Mouse (Mus musculus): Measurements from ENCODE around the gene Chad.

Gene Chad

DNA sequence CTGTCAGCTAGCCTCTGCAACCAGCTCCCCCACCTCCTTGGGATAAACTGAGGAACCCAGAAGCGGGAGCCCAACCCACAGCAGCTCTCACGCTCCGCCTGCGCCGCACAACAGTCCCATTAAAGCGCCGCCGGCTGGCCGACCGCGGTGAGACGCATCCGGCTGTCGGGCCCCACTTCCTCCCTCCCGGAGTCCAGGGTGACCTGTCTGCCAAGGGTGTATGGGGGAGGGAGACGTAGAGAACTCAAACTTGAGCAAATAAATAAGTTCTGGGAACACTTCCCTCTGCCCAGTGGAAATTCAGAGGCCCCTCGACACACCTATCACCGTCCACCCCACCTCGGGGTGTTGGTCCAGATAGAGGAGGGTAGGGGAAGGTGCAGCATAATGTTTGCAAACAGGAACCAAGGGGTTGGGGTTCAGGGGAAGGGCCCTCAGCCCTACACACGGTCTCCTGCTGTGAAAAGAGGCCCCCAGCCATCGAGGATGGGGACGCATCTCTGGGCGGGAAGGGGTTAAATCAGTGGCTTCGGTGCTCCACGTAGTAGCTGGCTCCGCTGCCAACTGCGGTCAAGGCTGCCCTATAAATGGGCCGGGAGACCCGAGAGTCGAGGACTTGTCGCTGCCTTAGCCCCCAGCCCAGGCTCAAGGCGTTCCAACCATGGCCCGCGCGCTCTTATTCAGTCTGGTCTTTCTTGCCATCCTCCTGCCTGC lies at the start of gene Chad:
Gene Chad (plus strand): TSS at position 611 of the 714 bp plus-strand sequence.
- peak; percentile 71 for DNase-seq

DNA sequence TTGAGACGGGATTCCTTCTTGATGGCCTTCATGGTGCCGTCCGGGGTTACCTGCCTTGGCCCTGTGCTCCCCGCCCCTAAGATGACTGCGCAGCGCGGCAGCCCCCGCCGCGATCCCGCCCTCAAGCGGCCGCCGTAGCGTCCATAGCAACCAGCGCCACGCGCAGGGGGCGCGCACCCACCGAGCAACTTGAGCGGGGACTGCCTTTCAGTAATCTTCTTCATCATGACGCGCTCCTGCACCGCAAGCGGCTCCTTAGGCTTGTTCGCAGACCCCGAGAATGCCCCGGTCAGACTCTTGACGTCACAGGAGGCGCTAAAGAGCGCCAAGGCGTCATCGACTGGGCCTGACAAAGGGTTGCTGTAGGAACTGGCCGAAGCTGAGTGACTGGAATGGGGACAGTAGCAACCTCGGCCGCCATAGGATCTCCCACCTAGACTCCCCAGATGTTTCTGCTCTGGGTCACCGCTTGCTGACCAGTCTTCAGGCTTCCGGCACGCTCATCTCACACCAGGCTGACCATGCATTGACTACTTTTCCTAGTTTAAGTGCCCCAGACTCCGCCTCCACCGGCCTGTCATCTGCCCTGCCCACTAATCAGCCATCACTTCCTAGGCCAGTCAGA lies 43.5 kb upstream of the Chad start, which contains the start of gene Mycbpap:
Gene Mycbpap (minus strand): TSS at position 524 of the 625 bp plus-strand sequence.
- DNase-seq = peak; percentile 75

DNA sequence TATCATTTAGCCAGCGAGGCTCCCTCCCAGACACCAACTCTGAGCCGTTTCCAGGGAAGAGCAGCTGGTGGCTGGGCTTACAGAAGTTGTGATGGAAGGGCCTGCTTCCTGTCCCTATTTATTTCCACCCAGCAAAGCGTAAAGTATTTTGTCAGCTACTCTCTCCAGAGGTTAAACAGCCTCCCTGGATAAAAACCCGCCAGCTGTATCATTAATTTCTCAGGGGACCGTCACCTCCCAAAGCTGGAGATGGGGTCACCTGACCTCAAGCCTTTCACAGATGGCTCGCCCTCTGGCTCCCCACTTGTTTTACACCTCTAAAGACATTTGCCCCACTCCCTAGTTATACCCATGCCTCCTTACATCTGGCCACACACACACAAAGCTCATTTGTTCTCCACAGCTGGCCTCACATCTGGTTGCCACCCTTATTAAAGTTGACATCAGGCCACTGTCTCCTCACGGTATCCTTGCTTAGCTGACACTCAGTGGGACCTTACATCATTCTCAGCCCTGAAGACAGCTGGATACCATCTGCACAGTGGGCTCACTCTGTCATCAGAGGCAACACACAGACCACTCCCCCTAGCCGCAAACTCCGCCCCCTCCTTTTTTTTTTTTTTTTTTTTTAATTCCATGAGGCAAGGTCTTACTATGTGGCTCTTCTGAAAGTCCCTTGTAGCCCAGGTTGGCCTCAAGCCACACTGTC lies 38.5 kb upstream of the Chad start:
- no peak for DNase-seq

DNA sequence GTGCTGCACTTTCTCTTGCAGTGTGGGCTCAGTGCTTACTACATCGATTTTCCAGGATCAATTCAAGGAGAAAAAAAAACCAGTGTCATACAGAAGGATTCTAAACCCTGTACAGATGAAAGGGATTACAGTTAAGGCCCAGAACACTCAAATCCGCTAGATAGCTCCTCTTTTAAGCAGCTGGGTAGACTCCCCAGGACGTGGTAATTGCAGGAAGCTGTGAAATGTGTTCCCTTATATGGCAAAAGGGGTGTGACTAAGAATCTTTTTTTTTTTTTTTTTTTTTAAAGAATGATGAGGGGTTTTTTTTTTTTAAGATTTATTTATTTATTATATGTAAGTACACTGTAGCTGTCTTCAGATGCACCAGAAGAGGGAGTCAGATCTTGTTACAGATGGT lies 36.0 kb upstream of the Chad start:
- DNase-seq = no peak

DNA sequence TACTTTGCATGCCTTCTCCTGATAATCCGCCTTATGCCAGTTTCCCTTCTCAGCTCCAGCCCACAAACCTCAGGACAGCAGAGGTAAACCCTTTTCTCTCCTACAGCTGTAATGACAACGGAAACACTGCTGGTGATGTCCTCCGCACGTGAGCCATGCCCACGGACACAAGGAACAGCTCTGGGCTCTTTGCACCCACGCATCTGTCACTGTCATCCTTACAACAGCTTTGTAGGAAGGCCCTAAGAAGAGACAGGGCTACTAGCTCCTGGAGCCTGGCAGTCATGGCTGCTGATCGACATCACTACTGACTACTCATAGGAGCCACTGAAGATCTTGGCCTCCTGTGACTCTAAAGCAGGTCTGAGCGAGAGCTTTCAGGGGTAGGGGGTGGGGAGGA lies 31.7 kb upstream of the Chad start:
- no peak for DNase-seq

DNA sequence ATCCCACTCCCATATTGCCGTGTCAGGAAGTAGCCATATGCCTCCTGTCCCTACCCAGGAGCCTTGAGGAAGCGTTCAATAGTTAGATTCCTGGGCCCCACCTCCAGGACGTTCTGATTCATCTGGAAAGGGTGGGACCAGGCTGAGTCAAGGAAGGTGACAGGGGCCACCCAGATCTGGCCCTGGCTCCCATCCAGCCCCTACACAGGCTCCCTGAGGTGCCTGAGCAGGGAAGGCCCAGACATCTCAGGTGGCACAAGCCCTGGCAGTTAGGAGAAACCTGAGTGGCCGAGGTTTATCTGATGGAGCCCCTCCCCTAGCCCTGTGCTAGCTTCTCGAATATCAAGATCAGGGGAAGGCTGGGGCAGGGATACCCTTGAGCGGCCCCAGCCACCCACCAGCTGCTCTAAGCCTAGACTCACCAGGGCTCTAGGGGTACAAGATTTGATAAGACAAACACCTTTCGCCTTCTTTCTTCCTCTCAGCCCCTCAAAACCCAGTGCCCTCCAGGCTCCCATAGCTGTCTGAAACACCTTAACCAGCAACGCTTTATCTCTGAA lies 26.0 kb upstream of the Chad start:
- DNase-seq = no peak

DNA sequence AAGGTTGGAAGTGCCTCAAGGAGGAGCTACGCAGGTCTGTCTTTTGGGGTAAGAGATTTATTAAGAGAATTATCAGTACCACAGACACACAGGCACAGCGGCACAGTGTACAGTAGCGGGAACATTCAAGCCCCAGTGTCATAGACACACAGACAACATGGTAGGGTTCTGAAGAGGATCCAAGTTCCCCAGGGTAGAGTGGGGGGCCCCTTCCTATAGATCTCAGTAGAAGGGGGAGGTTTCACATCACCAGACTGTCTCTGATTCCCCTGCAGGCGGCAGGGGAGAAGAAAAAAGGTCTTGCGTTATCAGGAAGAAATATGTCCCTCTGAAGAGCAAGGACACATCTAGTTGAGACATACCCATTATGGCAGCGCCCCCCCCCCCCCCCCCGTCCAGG lies 25.1 kb upstream of the Chad start:
- DNase-seq = no peak

DNA sequence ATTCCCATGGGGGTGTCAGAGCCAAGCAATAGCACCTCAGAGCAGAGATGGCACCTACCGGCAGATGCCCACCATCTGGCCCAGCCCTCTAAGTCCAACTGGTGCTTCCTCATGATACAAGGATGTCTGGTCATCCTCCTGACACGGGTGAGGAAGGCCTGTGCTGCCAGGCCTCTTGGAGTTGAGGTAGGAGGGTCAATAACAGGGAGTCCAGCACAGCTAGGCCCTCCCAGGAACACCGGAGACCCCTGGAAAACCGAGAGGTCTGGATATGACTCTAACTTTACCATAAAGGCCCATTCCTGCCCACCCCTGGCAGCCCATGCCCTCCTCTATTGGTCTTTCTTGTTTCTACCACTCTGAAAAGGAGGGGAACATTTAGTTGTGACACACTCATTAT lies 22.4 kb upstream of the Chad start:
- no peak for DNase-seq

DNA sequence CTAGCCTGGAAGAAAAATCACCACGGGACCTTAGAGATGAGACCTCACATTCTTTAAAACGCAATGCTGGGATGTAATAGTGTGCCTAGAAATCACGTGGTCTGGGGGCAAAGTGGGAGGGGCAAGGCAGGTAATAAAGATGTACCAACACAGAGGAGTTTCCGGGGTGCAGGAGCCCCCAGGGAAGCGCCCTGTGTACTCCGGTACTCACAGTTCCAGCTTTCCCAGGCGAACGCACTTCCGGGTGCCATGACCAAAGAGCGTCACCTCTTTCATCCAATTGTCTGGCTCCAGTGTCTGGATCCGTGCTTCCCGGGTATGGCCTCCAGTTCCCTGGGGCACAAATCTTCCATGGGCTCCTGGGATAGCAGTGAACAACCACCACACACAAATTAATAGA lies 21.5 kb upstream of the Chad start:
- no peak for DNase-seq

DNA sequence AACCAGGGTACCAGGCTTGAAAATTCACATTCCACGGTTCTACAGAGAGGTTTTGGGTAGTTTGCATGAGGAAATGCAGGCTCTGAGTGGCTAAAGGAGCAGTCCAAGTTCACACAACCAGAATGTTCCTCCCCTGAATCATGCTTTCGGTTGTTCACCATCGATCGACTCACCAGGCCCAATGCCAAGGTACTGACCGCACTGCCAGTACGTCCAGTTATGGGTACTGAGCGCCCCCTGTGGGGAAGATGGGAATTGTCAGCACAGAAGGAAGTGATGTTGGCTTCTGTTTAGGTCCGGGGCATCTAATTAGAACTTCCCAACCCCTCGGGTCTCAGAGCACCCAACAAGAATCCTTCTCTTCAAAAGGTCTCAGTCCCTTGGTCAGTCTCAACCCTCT lies 20.9 kb upstream of the Chad start:
- DNase-seq = peak; percentile 98

DNA sequence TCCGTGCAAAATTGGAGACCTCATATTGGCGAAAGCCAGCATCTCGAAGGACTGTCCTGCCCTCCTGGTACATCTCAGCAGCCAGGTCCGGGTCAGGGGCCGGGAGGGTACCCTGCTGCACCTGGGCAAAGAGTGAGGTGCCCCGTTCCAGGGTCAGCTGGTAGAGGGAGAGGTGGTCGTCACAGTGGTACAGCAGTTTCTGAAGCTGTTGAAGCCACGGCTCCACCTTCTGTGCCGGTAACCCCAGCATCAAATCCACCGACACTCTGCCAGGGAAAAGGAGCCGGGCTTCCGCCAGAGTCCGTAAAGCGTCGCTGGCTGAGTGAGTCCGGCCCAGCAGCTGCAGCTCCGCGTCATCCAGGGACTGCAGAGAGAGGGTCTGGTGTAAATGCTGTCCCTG lies 20.4 kb upstream of the Chad start:
- DNase-seq = no peak

DNA sequence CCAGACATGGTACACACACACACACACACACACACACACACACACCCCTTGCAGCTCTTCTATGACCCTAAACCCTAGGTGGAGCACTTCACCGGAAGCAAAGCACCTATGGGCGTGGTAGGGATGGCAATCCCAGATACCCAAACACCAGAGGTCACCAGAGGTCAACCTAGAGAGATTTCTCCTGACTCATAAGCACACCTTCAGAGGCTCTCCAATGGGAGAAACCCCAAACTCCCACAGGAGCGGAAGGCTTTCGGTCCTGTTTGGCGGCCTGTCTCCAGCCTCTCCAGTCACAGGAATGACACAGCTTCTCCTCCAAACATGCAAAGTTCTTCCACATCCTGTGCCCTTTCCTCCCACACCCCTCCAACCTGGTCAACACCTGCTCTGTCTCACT lies 18.5 kb upstream of the Chad start:
- DNase-seq = no peak

DNA sequence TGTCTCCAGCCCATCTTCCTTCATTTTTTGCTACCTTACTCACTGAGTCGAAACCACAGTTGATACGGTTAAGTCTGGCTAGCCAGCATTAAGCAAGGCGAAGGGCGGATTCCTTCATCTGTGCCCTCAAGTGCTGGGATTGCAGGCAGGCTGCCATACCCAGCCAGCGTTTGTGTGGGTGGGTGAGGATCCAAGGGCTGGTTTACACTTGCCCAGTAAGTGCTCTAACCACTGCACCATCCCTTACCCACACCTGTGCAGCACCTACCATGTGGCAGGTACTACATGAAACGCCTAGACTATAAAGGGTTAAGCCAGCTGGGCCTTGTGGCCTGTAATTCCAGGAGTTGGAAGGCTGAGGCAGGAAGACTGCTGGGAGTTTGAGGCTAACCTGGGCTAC lies 17.6 kb upstream of the Chad start:
- DNase-seq = no peak

DNA sequence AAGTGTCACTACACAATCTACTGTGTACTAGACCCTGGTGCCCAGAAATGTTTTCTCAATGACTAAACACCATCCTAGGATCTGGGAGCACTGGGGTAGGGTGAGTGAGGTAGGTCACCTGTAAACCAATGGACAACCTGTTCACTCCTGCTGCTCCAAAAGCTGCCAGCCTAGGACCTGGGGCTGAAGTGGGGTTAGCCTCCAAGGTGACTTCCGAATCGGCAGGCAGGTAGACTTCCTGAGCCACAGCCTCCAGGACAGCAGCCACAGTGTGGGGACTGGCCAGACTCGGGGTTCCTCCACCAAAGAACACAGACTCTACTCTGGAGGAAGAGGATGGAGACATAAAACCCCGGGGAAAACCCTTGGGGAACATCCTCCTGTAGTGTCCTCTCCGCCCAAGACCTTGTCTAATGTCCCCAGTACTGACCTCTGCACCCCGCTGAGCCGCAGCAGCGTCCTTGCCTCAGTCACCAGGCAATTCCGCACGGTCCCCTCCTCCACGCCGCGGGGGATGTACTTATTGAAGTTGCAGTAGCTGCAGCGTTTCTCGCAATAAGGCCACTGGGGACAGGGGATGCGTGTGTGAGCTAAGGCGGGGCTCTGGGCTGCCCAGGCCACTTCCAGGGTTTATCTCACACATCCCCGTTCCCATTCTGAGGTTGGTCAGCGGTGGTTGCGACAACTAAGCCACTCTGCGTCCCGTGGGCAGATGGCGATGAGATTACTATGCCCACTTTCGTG lies 16.6 kb upstream of the Chad start:
- peak; percentile 38 for DNase-seq

DNA sequence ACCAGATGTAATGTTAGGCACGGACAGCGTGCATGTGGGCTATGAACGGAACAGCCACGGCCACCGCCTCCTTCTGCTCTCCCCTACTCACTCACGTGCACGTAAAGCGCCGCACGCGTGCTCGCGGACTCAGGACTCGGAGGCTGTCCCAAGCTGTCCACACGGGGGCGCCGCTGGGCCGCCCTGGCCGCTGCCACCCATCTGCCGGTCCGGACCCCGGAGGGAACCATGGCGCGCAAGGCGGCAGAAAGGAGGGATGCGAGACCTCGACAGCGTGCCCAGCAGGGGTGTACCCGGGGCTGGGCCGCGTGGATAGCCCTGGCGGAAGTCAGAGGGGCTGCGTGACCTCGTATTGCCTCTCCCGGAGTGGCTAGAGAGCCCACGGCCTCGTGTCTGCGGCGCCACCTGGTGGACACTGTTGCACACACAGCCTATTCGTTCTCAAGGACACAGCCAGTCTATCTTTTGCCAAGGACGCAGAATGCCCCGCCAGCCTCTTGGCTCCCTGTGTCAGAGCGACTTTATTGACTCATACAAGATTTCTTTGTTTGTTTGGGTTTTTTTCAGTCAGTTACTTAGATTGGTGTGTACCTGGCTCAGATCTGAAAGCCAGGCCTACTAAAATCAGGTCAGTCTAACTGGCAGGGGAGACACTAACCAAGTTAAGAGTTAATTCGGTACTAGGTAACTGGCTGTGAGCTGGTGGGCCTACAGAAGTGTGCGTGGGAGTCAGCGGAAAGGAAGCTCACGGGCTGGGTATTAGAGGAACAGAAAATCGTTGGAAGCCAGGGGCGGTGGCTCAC lies 15.8 kb upstream of the Chad start, which contains the start of gene Rsad1:
Gene Rsad1 (minus strand): TSS at position 368 of the 803 bp plus-strand sequence.
- DNase-seq = peak; percentile 97

DNA sequence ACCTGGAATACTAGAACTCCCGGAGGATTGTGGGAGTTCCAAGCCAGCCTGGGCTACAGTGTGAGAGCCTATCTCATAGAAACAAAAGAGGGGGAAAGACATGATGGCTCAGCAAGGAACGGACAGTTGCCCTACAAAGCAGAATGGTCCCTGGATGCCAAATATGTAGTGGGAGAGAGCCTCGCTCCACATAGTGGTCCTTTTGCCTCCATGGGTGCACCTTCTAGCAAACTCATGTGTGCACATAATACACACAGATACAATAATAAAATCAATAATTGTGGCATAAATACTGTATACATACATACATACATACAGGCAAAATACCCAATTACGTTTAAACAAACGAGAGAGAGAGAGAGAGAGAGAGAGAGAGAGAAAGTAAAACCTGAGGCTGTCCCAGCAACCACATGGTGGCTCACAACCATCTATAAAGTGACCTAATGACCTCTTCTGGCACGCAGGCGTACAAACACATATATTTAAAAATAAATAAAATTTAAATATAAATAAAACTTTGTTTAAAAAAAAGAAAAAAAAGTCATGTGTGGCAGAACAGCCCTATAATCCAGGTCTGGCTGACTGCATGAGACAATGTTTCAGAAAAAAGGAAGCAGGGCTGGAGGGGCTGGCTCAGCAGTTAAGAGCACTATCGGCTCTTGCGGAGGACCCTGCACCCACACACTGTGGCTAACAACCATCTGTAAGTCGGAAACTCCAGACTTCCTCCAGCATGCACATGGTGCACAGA lies 15.0 kb upstream of the Chad start:
- no peak for DNase-seq

DNA sequence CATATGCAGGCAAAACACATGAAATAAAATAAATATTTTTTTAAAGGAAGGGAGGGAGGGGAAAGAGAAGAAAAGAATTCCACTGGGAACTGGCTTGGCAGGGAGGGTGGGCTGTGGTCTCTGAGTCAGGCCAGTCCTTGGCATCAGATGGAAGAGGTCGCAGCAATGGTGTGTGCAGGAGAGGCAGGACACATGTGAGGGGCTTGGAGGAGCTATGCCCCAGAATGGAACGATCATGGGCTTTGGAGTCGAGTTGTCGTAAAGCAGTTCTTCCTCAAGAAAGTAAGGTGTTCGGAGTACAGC lies 14.5 kb upstream of the Chad start:
- DNase-seq = no peak

DNA sequence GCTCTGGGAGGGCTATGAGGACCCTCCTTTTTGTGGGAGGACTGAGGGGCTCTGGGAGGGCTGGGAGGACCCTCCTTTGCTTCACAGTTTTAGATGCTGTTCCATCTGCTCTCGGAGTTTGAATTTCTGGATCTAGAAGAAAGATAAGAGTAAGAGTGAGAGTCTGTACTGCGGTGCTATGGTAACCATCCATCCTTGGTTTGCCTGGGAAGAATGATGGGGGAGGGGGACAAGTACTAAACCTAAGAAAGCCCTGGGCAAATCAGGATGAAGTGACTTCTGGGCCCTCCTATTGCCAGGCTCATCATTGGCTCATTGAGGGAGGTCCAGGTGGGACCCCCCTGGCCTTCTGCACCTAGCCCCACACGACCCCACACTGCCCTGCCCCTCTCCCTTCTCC lies 6.6 kb upstream of the Chad start:
- no peak for DNase-seq

DNA sequence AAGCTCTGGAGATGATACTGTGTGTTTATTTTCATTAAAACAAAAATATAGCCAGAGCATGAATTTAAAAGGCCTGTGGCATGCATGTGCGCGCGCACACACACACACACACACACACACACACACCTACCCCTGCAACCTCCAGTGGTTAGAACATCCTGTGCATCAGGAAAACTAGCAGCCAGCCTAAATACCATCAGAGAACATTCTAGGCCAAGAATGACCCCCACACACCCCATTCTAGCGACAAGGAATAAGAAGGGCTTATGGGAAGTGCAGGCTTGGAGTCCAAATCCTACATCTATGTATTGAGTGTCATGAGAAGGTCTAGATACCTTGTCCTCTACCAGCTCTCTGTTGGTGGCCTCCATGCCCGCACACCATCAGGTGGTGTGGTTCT lies 1.5 kb upstream of the Chad start:
- no peak for DNase-seq

DNA sequence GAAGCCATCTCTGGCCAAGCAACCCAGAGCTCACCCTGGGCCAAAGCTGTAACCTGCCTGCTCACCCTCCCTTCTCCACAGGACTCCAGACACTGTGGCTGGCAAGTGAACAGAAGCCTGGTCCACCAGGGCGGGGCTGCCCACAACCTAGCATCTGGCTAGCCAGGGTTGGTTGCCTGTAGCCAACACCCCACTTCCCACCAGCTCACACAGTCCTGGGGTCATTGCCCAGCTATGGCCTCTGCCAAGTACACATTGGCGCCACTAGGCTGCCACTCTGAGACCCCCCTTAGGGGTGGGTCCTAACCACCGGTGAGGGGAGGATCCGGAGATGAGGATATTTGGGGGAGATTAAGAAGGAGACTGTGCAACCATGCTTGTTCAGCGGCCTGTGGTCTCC lies 1.0 kb upstream of the Chad start:
- peak; percentile 30 for DNase-seq

DNA sequence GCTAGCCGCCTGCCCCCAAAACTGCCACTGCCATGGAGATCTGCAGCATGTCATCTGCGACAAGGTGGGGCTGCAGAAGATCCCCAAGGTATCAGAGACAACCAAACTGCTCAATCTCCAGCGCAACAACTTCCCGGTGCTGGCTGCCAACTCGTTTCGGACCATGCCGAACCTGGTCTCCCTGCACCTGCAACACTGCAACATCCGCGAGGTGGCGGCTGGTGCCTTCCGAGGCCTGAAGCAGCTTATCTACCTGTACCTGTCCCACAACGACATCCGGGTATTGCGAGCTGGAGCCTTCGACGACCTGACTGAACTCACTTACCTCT lies 268 bp downstream of the Chad start:
- peak; percentile 70 for DNase-seq

DNA sequence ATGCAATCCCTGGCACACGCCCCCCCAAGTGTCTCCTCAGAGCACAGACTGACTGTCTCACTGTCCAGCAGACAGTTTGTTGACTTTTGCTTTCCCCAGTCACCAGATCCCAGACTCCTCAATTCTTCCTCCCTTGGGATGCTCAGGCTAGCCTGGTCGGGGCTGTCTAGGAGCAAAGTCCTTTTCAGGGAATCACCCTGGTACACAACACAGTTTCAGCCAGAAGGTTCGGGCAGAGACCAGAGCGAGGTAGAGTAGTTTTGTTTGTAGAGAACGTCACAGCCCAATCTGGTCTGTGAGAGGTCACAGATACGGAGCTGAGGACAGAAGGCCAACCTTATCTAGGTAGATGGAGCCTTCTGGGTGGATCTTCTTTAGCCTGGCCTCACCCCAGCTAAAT lies 1.7 kb downstream of the Chad start:
- no peak for DNase-seq

Measured in lung, postnatal 36 days (tissue).